Mouse (Mus musculus) lung, postnatal 0 days (tissue): Measurements from ENCODE around the gene Cldn14.

Source experiments
- CTCF ChIP-seq: IDR thresholded peaks from 2 replicates; pipeline ENCODE4 v1.5.1; 2016; ENCODE audit warnings: antibody characterized with exemption, mild to moderate bottlenecking
- EP300 ChIP-seq: IDR thresholded peaks from 2 replicates; pipeline ENCODE4 v1.6.1; 2016; ENCODE audit warnings: antibody characterized with exemption, mild to moderate bottlenecking, control low read depth

- TF ChIP-seq CTCF (no peak), EP300 (no peak)
Measured at GRCm38 (mm10) chr16:93925684-93926247, 82.9 kb downstream of the Cldn14 start.
